Mouse (Mus musculus) heart, embryonic 14.5 days (tissue): ENCODE data around the gene Neu1. TPM values are rescaled to one million over a fixed set of nuclear protein-coding genes. Genes with fewer than 3 reads are reported as not detected.
"Not testable (repeated sequence)": the region's sequence is repeated elsewhere in the genome, so short reads cannot be mapped to it uniquely, and the experiment has no call there.

Experiments used
- ATAC-seq: fragments of 200-750 bp; cut with Nextera tagmentation; 2 replicates; pipeline ENCODE4 v1.8.0; 2017; ENCODE audit warnings: low read depth, moderate TSS enrichment; ENCODE audit not compliant: insufficient number of reproducible peaks, insufficient read depth, low FRiP score
- H3K27ac ChIP-seq, 2 experiments: fragments of 200-500 bp in 1 of 2; fragments of 300-500 bp in 1 of 2; sonication (generic) in 1 of 2; replicated peaks in 1 of 2; 2 replicates each; pipeline ENCODE4 v1.5.1; 2012 to 2014; ENCODE audit warnings: low read depth in 2 of 2, low read length in 2 of 2, control low read depth in 1 of 2, mild to moderate bottlenecking in 1 of 2, mixed read lengths in 1 of 2; ENCODE audit not compliant: control insufficient read depth in 1 of 2, insufficient read depth in 1 of 2
- H3K27me3 ChIP-seq: fragments of 300-500 bp; sonication (generic); 2 replicates; pipeline ENCODE4 v1.6.1; 2014; ENCODE audit warnings: mild to moderate bottlenecking, low read length, control low read depth; ENCODE audit not compliant: control insufficient read depth, insufficient read depth
- H3K36me3 ChIP-seq: fragments of 300-500 bp; sonication (generic); 2 replicates; pipeline ENCODE4 v1.6.1; 2014; ENCODE audit warnings: mild to moderate bottlenecking, control low read depth, low read length, mixed read lengths; ENCODE audit not compliant: control insufficient read depth, insufficient read depth
- H3K4me1 ChIP-seq, 2 experiments: fragments of 200-500 bp in 1 of 2; fragments of 300-500 bp in 1 of 2; sonication (generic) in 1 of 2; 2 replicates each; pipeline ENCODE4 v1.6.1; 2012 to 2014; ENCODE audit warnings: low read length in 2 of 2, control low read depth in 1 of 2, mixed read lengths in 1 of 2; ENCODE audit not compliant: control insufficient read depth in 2 of 2, insufficient read depth in 2 of 2
- H3K4me2 ChIP-seq: fragments of 300-500 bp; sonication (generic); 2 replicates; pipeline ENCODE4 v1.6.1; 2014; ENCODE audit warnings: mild to moderate bottlenecking, low read length
- H3K4me3 ChIP-seq, 2 experiments: fragments of 200-500 bp in 1 of 2; fragments of 300-500 bp in 1 of 2; sonication (generic) in 1 of 2; 2 replicates each; pipeline ENCODE4 v1.5.1; 2012 to 2014; ENCODE audit warnings: low read length in 2 of 2, mild to moderate bottlenecking in 2 of 2, control low read depth in 1 of 2, low read depth in 1 of 2, moderate library complexity in 1 of 2; ENCODE audit not compliant: control insufficient read depth in 1 of 2, insufficient read depth in 1 of 2
- H3K9ac ChIP-seq: fragments of 300-500 bp; sonication (generic); 2 replicates; pipeline ENCODE4 v1.6.1; 2014; ENCODE audit warnings: mild to moderate bottlenecking, low read length
- H3K9me3 ChIP-seq: fragments of 300-500 bp; sonication (generic); 2 replicates; pipeline ENCODE4 v1.6.1; 2016; ENCODE audit warnings: low read length, control low read depth; ENCODE audit not compliant: control insufficient read depth
- WGBS: fragments of 180-500 bp; shearing (Covaris S2); extraction: QIAGEN DNeasy Blood & Tissue Kit; methylation state at CpG from one replicate; pipeline ENCODE4 v1.1.7; 2014; 5-methylcytosine and 5-hydroxymethylcytosine counted together
- polyA plus RNA-seq: library from polyadenylated mRNA; unstranded; fragments of >200 nt; fragmentation: Nextera tagmentation; extraction: Ambion mirVana; gene quantifications from 2 replicates; pipeline ENCODE4 v1.2.1, GENCODE M21; 2014

Gene Neu1
- polyA plus RNA-seq, 1 experiment from 2014 or later, result 14.6 TPM

DNA sequence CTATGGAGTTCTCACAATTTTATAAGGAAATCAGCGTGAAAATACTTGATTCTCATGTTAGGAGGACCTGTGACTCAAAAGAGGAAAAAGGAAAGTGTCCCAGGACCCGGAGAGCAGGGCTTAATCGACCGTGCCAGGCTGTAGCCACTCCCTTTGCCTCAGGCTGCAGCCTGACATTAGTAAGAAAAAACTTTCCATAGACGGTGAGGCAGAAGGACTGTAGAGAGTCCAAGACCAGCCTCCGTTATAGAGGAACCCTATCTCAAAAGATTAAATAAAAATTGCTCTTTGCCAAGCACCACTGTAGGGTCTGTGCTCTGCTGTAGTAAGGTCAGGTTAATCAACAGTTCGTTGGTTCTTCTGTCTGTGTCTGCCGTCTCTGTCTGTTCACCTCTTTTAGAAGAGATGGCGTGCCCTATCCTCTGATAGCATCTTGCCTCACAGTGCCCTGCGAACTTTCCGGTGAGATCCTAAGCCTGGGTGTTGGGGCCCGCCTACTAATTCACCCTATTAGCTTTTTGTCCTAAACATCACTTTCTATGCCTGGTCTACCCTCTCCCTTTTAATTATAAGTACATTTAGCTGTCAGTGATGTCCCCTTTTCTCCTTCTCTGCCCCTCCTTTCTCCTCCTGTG lies 28.9 kb downstream of the Neu1 start:
- Histone ChIP-seq H3K4me3 (peak overlapping the region; percentile 58 to 86), H3K9me3 (no peaks in the 10 kb centered on the region), H3K27ac (peak overlapping the region; percentile 95 to 99), H3K27me3 (peaks cover 7% of the 10 kb centered on the region; the same call in 1 of the 2 replicates), H3K4me1 (peaks cover 0 to 8% of the 10 kb centered on the region in 2 experiments; a peak in 2 of 4 replicates), H3K9ac (peak overlapping the region; percentile 77), H3K36me3 (no peaks in the 10 kb centered on the region), H3K4me2 (peak overlapping the region; percentile 86)
- 10% methylated on average over 12 of the region's 12 CpGs for WGBS
- ATAC-seq, result 0 out of 2 replicates have a peak, but pooled peaks have one; percentile 3

DNA sequence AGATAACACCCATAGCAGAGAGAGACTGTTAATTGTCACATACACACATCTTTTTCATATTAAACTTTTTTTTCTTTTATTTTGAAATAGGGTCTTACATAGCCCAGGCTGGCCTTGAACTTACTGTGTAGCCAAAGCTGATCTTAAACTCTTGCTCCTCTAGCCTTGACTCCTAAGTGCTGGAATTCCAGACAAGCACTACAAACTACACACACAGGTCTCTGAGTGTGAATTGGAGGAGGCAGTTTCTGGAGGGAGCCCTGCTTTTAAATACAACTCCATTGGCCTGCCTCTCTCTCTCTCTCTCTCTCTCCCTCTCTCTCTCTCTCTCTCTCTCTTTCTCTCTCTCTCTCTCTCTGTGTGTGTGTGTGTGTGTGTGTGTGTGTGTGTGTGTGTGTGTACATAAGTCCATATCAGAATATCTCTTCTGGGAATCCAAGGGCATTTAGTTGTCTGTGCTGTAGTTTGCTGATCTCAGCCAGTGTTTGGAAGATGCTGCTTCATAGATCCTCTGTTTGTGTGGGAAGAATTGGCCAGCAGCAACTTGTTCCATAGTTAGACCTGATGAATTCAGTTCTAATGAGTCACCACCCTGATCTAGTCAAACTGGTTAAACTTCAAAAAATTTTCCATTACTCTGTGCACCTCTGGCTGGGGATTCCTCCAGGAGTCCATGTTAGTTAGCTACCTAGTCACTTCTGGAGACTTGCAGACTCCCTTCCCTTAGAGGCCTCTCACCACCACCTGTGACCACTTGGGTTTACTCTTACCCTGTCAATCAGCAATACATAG lies 29.8 kb downstream of the Neu1 start:
- Histone ChIP-seq H3K36me3 (no peaks in the 10 kb centered on the region), H3K4me3 (no peak overlapping the region), H3K4me1 (peaks cover 0 to 8% of the 10 kb centered on the region in 2 experiments; a peak in 3 of 4 replicates), H3K27me3 (peaks cover 7% of the 10 kb centered on the region; the same call in 1 of the 2 replicates), H3K9ac (no peak overlapping the region), H3K9me3 (no peaks in the 10 kb centered on the region), H3K4me2 (no peak overlapping the region), H3K27ac (no peak overlapping the region)
- ATAC-seq, result no peak

DNA sequence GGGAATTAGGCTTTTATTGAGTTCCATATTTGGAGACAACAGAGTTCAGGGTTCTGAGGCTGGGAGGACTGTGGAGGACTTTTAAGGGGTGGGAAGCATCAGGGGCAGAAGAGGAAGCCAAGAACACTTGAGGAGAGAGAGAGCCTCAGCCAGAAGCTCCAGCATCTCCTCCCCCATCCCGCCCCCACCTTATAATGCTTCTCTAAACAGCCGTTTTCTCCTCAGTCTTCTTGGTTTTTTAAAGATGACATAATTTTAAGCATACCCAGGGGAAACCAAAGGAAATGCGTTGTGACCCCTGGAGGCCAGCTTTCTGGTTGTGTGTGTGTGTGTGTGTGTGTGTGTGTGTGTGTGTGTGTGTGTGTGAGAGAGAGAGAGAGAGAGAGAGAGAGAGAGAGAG lies 31.1 kb downstream of the Neu1 start:
- Histone ChIP-seq H3K4me3 (no peak overlapping the region), H3K4me2 (no peak overlapping the region), H3K4me1 (peaks cover 0 to 8% of the 10 kb centered on the region in 2 experiments; a peak in 3 of 4 replicates), H3K27me3 (no peaks in the 10 kb centered on the region), H3K27ac (no peak overlapping the region), H3K9ac (no peak overlapping the region), H3K9me3 (no peaks in the 10 kb centered on the region), H3K36me3 (no peaks in the 10 kb centered on the region)
- no peak for ATAC-seq
- 38% methylated on average over 3 of the region's 3 CpGs for WGBS

DNA sequence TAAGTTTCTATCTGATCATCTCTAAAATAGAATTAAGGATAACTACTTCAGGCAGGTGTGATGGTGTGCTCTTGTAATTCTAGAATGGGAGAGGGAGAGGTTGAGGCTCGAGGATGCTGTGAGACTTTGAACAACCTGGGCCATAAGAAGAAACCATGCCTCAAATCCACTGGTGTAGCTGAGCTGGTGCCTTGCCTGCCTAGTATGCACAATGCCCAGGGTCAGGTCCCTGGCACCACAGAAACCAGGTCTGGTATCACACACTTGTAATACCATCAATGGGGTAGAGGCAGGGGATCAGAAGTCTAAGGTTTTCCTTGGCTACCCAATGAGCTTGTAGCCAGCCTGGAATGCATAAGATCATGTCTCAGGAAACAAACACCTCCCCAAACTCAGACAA lies 31.8 kb downstream of the Neu1 start:
- no peak overlapping the region for H3K27ac ChIP-seq
- no peak for ATAC-seq
- H3K9ac ChIP-seq, result no peak overlapping the region
- H3K4me2 ChIP-seq, result no peak overlapping the region
- WGBS, result 50% methylated on average over 1 of the region's 1 CpGs
- no peaks in the 10 kb centered on the region for H3K36me3 ChIP-seq
- H3K4me3 ChIP-seq, result no peak overlapping the region
- H3K4me1 ChIP-seq, result peaks cover 0 to 8% of the 10 kb centered on the region in 2 experiments; a peak in 3 of 4 replicates
- 0 out of 2 replicates have a peak, but pooled peaks cover 3% of the 10 kb centered on the region for H3K27me3 ChIP-seq
- no peaks in the 10 kb centered on the region for H3K9me3 ChIP-seq

DNA sequence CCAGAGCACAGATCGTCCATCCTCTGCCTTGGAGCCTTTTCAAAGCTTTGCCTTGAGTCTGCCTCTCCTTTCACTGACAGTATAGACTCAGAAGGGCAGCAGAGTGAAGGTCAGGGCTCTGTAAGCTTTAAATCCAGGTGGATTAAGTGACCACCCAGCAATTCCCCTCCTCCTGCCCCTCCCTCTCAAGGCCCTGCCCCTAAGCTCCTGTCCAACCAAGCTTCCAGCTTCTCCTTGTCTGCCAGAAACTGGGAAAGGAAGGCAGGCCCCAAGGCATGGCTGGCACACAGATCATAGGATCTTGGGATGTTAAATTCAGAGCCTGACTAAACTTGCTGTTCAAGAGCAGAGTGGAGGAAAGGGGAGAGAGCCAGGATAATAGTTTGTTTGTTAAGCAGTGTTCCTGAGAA lies 33.6 kb downstream of the Neu1 start:
- H3K9ac ChIP-seq, result no peak overlapping the region
- H3K4me3 ChIP-seq, result no peak overlapping the region
- no peak overlapping the region for H3K27ac ChIP-seq
- no peaks in the 10 kb centered on the region for H3K36me3 ChIP-seq
- H3K4me2 ChIP-seq, result no peak overlapping the region
- 25% methylated on average over 1 of the region's 1 CpGs for WGBS
- H3K27me3 ChIP-seq, result peaks cover 21% of the 10 kb centered on the region
- no peaks in the 10 kb centered on the region for H3K9me3 ChIP-seq
- no peak for ATAC-seq
- H3K4me1 ChIP-seq, result peaks cover 0 to 8% of the 10 kb centered on the region in 2 experiments; a peak in 3 of 4 replicates

DNA sequence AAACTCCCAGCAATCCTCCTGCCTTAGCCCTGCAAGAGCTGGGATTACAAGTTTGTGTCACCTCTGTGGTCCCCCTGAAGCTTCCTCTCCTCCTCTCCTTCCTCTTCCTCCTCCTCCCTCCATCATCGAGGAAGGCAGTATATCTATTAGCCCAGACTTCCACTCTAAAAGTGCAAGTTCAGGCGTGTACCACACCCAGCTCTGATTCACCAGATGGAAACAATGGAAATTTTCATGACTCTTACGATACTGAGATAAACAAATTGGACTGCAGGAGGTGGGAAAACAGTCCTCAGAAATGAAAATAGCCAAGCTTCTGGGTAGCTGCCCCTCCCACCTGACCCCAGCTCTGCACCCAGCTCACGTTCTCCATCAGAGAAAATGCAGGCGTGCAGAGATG lies 34.6 kb downstream of the Neu1 start:
- H3K27ac ChIP-seq, result no peak overlapping the region; a peak in 1 of 4 replicates
- H3K4me2 ChIP-seq, result no peak overlapping the region
- H3K4me1 ChIP-seq, result no peaks in the 10 kb centered on the region; a peak in 2 of 4 replicates
- no peak overlapping the region for H3K4me3 ChIP-seq
- peaks cover 24% of the 10 kb centered on the region for H3K27me3 ChIP-seq
- H3K9me3 ChIP-seq, result no peaks in the 10 kb centered on the region
- 0 out of 2 replicates have a peak, but pooled peaks have one; percentile 6 for ATAC-seq
- H3K36me3 ChIP-seq, result no peaks in the 10 kb centered on the region
- 54% methylated on average over 5 of the region's 5 CpGs for WGBS
- H3K9ac ChIP-seq, result no peak overlapping the region

DNA sequence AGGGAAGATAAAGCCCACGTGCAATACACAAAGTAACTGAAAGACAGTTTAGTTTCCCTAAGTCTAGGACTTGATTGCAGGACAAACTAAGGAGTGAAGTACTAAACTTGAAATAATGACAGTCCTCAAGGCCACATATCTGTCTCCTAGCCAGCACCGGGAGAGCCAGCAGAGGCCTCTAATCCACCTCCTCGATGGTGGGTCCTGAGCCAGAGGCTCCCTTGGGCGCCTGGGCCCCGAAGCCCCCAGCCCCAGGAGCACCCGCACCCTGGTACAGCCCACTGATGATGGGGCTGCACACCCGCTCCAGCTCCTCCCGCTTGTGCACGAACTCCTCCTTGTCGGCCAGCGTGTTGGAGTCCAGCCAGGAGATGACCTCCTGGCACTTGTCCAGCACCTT lies 38.8 kb downstream of the Neu1 start, which contains the start of gene Gm20481:
TSS of gene Gm20481 (plus strand) at position 91 of the 400 bp plus-strand sequence.
- not testable (repeated sequence) for H3K36me3 ChIP-seq, H3K9me3 ChIP-seq, ATAC-seq, H3K4me2 ChIP-seq, H3K27ac ChIP-seq, H3K4me3 ChIP-seq, H3K4me1 ChIP-seq, H3K9ac ChIP-seq
- H3K27me3 ChIP-seq, result peaks cover 24% of the 10 kb centered on the region
- WGBS, result 58% methylated on average over 6 of the region's 11 CpGs
